Mouse (Mus musculus): ENCODE measurements at regions not wholly inside any gene's neighbourhood (a gene's known extent, or its start where the extent isn't known, plus 50 kb on each side); places are given as distances from the start of the nearest gene placed in this dataset.

DNA sequence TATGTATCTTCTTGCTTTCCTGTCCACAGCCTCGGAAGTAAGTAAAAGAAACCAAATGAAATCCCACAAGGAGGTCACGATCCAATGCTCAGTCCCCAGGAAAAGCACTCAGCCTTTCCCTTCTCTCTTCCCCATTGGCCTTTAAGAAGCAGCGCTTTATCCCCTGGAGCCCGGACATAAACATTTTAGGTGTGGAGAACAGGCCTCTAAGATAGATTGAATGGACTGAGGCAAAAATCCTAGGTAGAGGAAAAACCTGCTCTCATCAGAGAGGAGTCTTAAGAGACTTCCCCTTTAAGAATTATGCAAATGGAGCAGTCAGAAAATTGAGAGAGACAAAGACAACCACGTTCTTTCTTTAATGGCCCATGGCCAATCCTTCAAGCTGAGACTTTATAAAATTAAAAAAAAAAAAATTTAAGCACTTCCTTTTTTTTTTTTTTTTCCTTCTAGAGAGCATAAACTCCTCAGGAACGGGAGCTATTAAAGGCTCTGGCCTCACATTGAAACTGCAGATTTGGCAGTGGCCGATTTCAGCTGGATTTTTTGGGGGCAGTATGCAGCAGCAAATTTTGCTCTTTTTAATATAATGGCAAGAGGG, 1020.5 kb downstream of the 9330182O14Rik start:
- no peak for DNase-seq (ENCODE audit: low spot score in 2 of 2)

DNA sequence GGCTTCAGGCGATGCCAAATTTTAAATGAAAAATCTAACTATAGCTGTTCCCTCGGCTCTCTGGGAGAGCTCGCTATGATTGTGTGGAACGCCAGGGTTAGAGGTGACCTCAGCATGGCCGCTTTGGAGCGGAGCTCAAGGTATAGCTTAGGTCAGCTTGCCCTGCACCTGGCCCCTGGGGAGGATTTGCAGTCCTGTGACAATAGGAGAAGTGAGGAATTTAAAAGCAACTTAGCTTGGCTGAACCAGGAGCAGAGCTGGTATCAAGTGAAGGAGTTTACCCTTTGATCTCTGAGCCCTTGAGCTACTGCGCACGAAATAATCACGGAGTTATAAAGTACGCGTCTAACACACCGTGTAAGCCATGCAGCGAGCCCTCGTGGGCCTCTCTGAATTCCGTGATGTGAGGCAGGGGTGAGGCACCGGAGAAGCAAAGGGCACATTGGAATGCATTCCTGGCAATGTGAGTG, 1021.0 kb downstream of the 9330182O14Rik start:
- peak in 1 of 2 experiments; percentile 31 for DNase-seq (ENCODE audit: low spot score in 2 of 2)

GRCm38 (mm10) chr15:41157802-41158201, 1023.6 kb downstream of the 9330182O14Rik start:
- no peak for DNase-seq (ENCODE audit: low spot score in 2 of 2)

GRCm38 (mm10) chr15:41162268-41162667, 1028.1 kb downstream of the 9330182O14Rik start:
- DNase-seq (ENCODE audit: low spot score in 2 of 2), result peak in 1 of 2 experiments; percentile 14

- peak in 1 of 2 experiments; percentile 40 for DNase-seq (ENCODE audit: low spot score in 2 of 2)
Observed at GRCm38 (mm10) chr15:41162793-41163192, 1028.6 kb downstream of the 9330182O14Rik start.

- no peak for DNase-seq (ENCODE audit: low spot score in 2 of 2)
Observed at GRCm38 (mm10) chr15:41163643-41164358, 1029.6 kb downstream of the 9330182O14Rik start.

GRCm38 (mm10) chr15:41165534-41165933, 1031.4 kb downstream of the 9330182O14Rik start:
- no peak for DNase-seq (ENCODE audit: low spot score in 2 of 2)

- DNase-seq (ENCODE audit: low spot score in 2 of 2), result no peak
Observed at GRCm38 (mm10) chr15:41190792-41191191, 1056.6 kb downstream of the 9330182O14Rik start.

DNA sequence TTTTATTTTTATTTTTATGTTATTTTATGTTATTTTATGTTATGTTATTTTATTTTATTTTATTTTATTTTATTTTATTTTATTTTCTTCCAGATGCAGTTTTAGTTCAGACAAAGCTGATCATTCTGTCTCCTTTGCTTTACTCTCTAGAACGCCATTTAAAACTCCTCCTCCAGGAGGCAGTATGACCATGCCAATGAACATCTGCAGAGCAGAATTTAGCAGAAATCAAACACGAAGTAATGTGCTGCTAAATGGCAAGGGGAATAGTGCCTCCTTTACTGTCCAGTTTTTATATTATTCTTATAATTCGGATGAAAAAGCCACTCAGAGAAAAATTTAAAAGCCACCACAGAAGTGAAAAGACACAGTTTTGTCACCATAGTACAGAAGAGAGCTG, 1059.1 kb downstream of the 9330182O14Rik start:
- DNase-seq (ENCODE audit: low spot score in 2 of 2), result peak in 1 of 2 experiments; percentile 43

DNA sequence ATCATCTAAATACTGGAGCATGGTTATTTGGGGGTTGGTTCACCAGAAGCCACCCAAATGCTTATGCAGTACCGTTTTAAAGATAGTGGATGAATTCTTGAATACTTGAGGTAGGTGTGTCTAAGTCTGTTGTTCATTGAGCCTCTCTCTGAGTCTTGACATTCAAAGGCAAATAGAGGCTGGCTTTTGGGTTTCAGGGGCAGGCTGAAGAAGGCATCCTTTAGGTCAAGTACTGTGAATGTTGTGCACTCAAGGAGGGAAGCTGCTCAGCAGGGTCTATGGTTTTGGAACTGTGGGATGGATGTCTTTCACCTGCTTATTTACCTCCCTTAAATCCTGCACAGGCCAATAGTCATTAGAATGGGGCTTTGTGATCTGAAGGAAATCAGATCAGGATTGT, 1089.6 kb downstream of the 9330182O14Rik start:
- no peak for DNase-seq (ENCODE audit: low spot score in 2 of 2)

DNA sequence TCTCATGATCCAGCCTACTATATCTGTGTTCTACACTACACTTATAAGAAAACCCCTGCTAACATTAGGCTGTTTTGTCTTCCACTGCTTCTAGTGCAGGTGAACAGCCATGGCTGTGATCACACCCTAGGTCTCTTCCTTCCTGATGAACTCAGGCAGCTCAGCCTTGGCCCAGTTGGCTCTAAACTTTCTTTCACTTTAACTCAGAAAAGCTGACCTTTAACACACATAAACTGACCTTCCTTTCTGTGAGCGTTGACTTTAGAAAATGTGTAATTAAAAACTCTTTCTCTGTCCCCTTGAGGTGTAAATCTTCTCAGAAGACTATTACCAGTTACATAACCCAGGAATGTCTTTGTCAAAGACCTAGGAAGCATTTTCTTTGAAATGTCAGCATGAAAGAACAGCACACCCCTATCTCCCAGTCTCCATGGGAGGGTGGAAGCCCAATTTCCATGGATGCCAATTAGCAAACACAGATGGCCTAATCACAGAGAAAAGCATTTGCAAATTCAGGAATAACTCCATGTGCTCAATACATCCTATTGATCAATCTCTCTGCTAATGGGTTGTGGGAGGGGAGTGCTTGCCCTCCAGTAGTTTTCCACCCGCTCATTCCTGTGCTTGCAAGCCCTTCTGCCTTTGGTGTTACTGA, 1098.4 kb downstream of the 9330182O14Rik start:
- no peak for DNase-seq (ENCODE audit: low spot score in 2 of 2)
